Mouse (Mus musculus): Measurements from ENCODE around the gene Parva.

The Parva gene

GRCm38 (mm10) chr7:112511309-112511708, 84.0 kb downstream of the Parva start:
- peak; percentile 33 for DNase-seq (ENCODE audit: low read depth, low spot score)

GRCm38 (mm10) chr7:112512257-112512656, 85.0 kb downstream of the Parva start:
- DNase-seq (ENCODE audit: low read depth, low spot score), result no peak

- DNase-seq (ENCODE audit: low read depth, low spot score), result no peak
These were observed 85.6 kb downstream of the Parva start for GRCm38 (mm10) chr7:112512895-112513294.

- DNase-seq (ENCODE audit: low read depth, low spot score), result no peak
These were observed 87.4 kb downstream of the Parva start for GRCm38 (mm10) chr7:112514636-112515193.

GRCm38 (mm10) chr7:112525465-112525864, 98.2 kb downstream of the Parva start:
- DNase-seq (ENCODE audit: low read depth, low spot score), result peak; percentile 59

- peak; percentile 23 for DNase-seq (ENCODE audit: low read depth, low spot score)
These were observed 98.9 kb downstream of the Parva start for GRCm38 (mm10) chr7:112526226-112526625.

GRCm38 (mm10) chr7:112527230-112527629, 99.9 kb downstream of the Parva start:
- DNase-seq (ENCODE audit: low read depth, low spot score), result no peak

GRCm38 (mm10) chr7:112528059-112528458, 100.8 kb downstream of the Parva start:
- DNase-seq (ENCODE audit: low read depth, low spot score), result no peak

GRCm38 (mm10) chr7:112528582-112529360, 101.5 kb downstream of the Parva start:
- DNase-seq (ENCODE audit: low read depth, low spot score), result no peak

- no peak for DNase-seq (ENCODE audit: low read depth, low spot score)
These were observed 103.6 kb downstream of the Parva start for GRCm38 (mm10) chr7:112530924-112531323.

GRCm38 (mm10) chr7:112534148-112534547, 106.8 kb downstream of the Parva start:
- no peak for DNase-seq (ENCODE audit: low read depth, low spot score)

- DNase-seq (ENCODE audit: low read depth, low spot score), result peak; percentile 64
These were observed 108.2 kb downstream of the Parva start for GRCm38 (mm10) chr7:112535408-112535921.

GRCm38 (mm10) chr7:112549136-112549535, 121.8 kb downstream of the Parva start:
- DNase-seq (ENCODE audit: low read depth, low spot score), result no peak

- peak; percentile 37 for DNase-seq (ENCODE audit: low read depth, low spot score)
These were observed 134.2 kb downstream of the Parva start for GRCm38 (mm10) chr7:112561504-112561903.

GRCm38 (mm10) chr7:112567004-112567403, 139.7 kb downstream of the Parva start:
- no peak for DNase-seq (ENCODE audit: low read depth, low spot score)

GRCm38 (mm10) chr7:112568961-112569360, 141.7 kb downstream of the Parva start:
- DNase-seq (ENCODE audit: low read depth, low spot score), result peak; percentile 9

- no peak for DNase-seq (ENCODE audit: low read depth, low spot score)
These were observed 154.3 kb downstream of the Parva start for GRCm38 (mm10) chr7:112581621-112582020.

GRCm38 (mm10) chr7:112582882-112583405, 155.6 kb downstream of the Parva start:
- DNase-seq (ENCODE audit: low read depth, low spot score), result no peak

GRCm38 (mm10) chr7:112587449-112587848, 160.1 kb downstream of the Parva start:
- DNase-seq (ENCODE audit: low read depth, low spot score), result no peak

- DNase-seq (ENCODE audit: low read depth, low spot score), result peak; percentile 12
These were observed 162.2 kb downstream of the Parva start for GRCm38 (mm10) chr7:112589530-112589929.

- no peak for DNase-seq (ENCODE audit: low read depth, low spot score)
These were observed 166.3 kb downstream of the Parva start for GRCm38 (mm10) chr7:112593586-112593985.

GRCm38 (mm10) chr7:112595226-112595850, 168.0 kb downstream of the Parva start:
- DNase-seq (ENCODE audit: low read depth, low spot score), result no peak
